Mouse (Mus musculus) adipose tissue, adult 10 weeks (tissue): ENCODE measurements around the gene Neu3. TPM values are rescaled to one million over a fixed set of nuclear protein-coding genes. Genes with fewer than 3 reads are reported as not detected.

ENCODE experiments used
- polyA plus RNA-seq: library from polyadenylated mRNA; stranded (reverse); fragments of 350-450 nt; fragmentation: Illumina TruSeq; extraction: RNeasy Lipid Tissue Mini Kit (QIAGEN cat#74804); gene quantifications from one replicate; pipeline ENCODE4 v1.2.3, GENCODE M21; 2014; ENCODE audit warnings: low read depth, low replicate concordance

Gene Neu3
- polyA plus RNA-seq = 5.4 TPM

GRCm38 (mm10) chr7:99828083-99828570 is at the start of gene Neu3:
Gene Neu3, minus strand, starts transcription at chr7:99828417.

GRCm38 (mm10) chr7:99863362-99863761 is 35.1 kb upstream of the Neu3 start, which contains the start of gene Spcs2:
Gene Spcs2, minus strand, starts transcription at chr7:99863462.

GRCm38 (mm10) chr7:99858813-99859585 is 30.8 kb upstream of the Neu3 start, which contains the start of gene Xrra1:
Gene Xrra1, plus strand, starts transcription at chr7:99859116.

GRCm38 (mm10) chr7:99763207-99763606 is 65.0 kb downstream of the Neu3 start, which contains the start of gene Olfr521:
Gene Olfr521, plus strand, starts transcription at chr7:99763507.

Other genes with a start within 250 kb of the Neu3 start
- gene Tpbgl, start 201.3 kb downstream of the Neu3 start, polyA plus RNA-seq = 2.6 TPM
- gene Slco2b1, start 117.1 kb downstream of the Neu3 start, polyA plus RNA-seq = 45.8 TPM
- gene Olfr520, start 98.1 kb downstream of the Neu3 start, polyA plus RNA-seq = not detected
- gene Olfr521, start 64.9 kb downstream of the Neu3 start, polyA plus RNA-seq = not detected
- gene Xrra1, start 30.7 kb upstream of the Neu3 start, polyA plus RNA-seq = 6.9 TPM
- gene Spcs2, start 35.0 kb upstream of the Neu3 start, polyA plus RNA-seq = 215 TPM
- 8.0 TPM for gene Rnf169, start 152.0 kb upstream of the Neu3 start, polyA plus RNA-seq
- 3.9 TPM for gene Chrdl2, start 177.8 kb upstream of the Neu3 start, polyA plus RNA-seq